Mouse (Mus musculus) CH12.LX (cell line): ENCODE results near the gene 1700056E22Rik. TPM values are rescaled to one million over a fixed set of nuclear protein-coding genes. Genes with fewer than 3 reads are reported as not detected.

Experiments used
- DNase-seq: peaks from one replicate; pipeline ENCODE4 v3.0.0-alpha.2; 2013; ENCODE audit errors: extremely low read depth
- H3K27ac ChIP-seq: 2 replicates; pipeline ENCODE4 v1.5.1; 2012; ENCODE audit warnings: low read depth, mild to moderate bottlenecking, control low read depth, moderate library complexity; ENCODE audit not compliant: insufficient read depth
- H3K27me3 ChIP-seq: replicated peaks from 2 replicates; pipeline ENCODE3; 2012; ENCODE audit warnings: inconsistent platforms
- H3K36me3 ChIP-seq, 2 experiments: replicated peaks in 1 of 2; 2 replicates each; pipeline versions ENCODE3 to v1.6.1; 2012; ENCODE audit warnings: inconsistent platforms in 1 of 2, low read length in 1 of 2, mild to moderate bottlenecking in 1 of 2, mixed read lengths in 1 of 2, moderate library complexity in 1 of 2; ENCODE audit not compliant: control insufficient read depth in 1 of 2, insufficient read depth in 1 of 2
- H3K4me1 ChIP-seq, 2 experiments: 2 replicates each; pipeline ENCODE4 v1.6.1; 2012; ENCODE audit warnings: inconsistent platforms in 1 of 2, moderate library complexity in 1 of 2; ENCODE audit not compliant: insufficient read depth in 2 of 2, control insufficient read depth in 1 of 2
- H3K4me2 ChIP-seq: 2 replicates; pipeline ENCODE4 v1.6.1; 2012; ENCODE audit warnings: low read depth, mild to moderate bottlenecking, control low read depth; ENCODE audit not compliant: poor library complexity, insufficient read depth, severe bottlenecking
- H3K4me3 ChIP-seq, 3 experiments: fragments of 150-350 bp in 1 of 3; sonication (generic) in 1 of 3; replicated peaks in 1 of 3; 2 replicates each; pipeline versions ENCODE3 to v1.5.1; 2011 to 2012; ENCODE audit warnings: low read depth in 2 of 3, low read length in 2 of 3, mild to moderate bottlenecking in 2 of 3, moderate library complexity in 2 of 3, control low read depth in 1 of 3, improper control_type of control experiment in 1 of 3, inconsistent platforms in 1 of 3, mixed read lengths in 1 of 3; ENCODE audit not compliant: poor library complexity in 1 of 3
- H3K79me2 ChIP-seq: replicated peaks from 2 replicates; pipeline ENCODE4 v1.6.1; 2012; ENCODE audit warnings: mild to moderate bottlenecking, moderate library complexity; ENCODE audit not compliant: control insufficient read depth, poor library complexity, insufficient read depth, severe bottlenecking; ENCODE audit errors: extremely low read depth
- H3K9ac ChIP-seq: 2 replicates; pipeline ENCODE4 v1.6.1; 2012; ENCODE audit warnings: low read depth, mild to moderate bottlenecking, control low read depth, moderate library complexity; ENCODE audit not compliant: insufficient read depth
- H3K9me3 ChIP-seq: replicated peaks from 2 replicates; pipeline ENCODE3; 2012; ENCODE audit warnings: low read length, inconsistent platforms, mixed read lengths
- BHLHE40 ChIP-seq: IDR thresholded peaks from 2 replicates; pipeline ENCODE4 v1.6.1; 2011; ENCODE audit warnings: mild to moderate bottlenecking, low read depth, low read length, improper control_type of control experiment
- CHD1 ChIP-seq: IDR thresholded peaks from 2 replicates; pipeline ENCODE4 v1.6.1; 2012; ENCODE audit warnings: low read depth, low read length, improper control_type of control experiment, inconsistent platforms
- CTCF ChIP-seq, 2 experiments: IDR thresholded peaks in 1 of 2; conservative IDR thresholded peaks in 1 of 2; 2 replicates each; pipeline ENCODE4 v1.5.1; 2011 to 2012; ENCODE audit warnings: low read depth in 2 of 2, low read length in 2 of 2, improper control_type of control experiment in 1 of 2, inconsistent platforms in 1 of 2, mild to moderate bottlenecking in 1 of 2, moderate library complexity in 1 of 2
- E2F4 ChIP-seq: IDR thresholded peaks from 2 replicates; pipeline ENCODE4 v1.6.1; 2011; ENCODE audit warnings: low read depth, low read length, improper control_type of control experiment; ENCODE audit not compliant: insufficient replicate concordance
- ELF1 ChIP-seq: IDR thresholded peaks from 2 replicates; pipeline ENCODE4 v1.6.1; 2014; ENCODE audit warnings: low read depth, mild to moderate bottlenecking, inconsistent platforms, low read length, improper control_type of control experiment
- EP300 ChIP-seq: IDR thresholded peaks from 2 replicates; pipeline ENCODE4 v1.6.1; 2011; ENCODE audit warnings: low read length, improper control_type of control experiment
- ETS1 ChIP-seq: conservative IDR thresholded peaks from 2 replicates; pipeline ENCODE4 v1.6.1; 2012; ENCODE audit warnings: low read depth, mild to moderate bottlenecking, inconsistent platforms, low read length, improper control_type of control experiment, moderate library complexity
- GABPA ChIP-seq: IDR thresholded peaks from 2 replicates; pipeline ENCODE4 v1.6.1; 2012; ENCODE audit warnings: low read depth, low read length, improper control_type of control experiment, inconsistent platforms; ENCODE audit not compliant: insufficient replicate concordance
- JUN ChIP-seq: IDR thresholded peaks from 2 replicates; pipeline ENCODE4 v1.6.1; 2011; ENCODE audit warnings: low read depth, mild to moderate bottlenecking, low read length, improper control_type of control experiment, moderate library complexity; ENCODE audit not compliant: insufficient read depth
- JUND ChIP-seq: conservative IDR thresholded peaks from 2 replicates; pipeline ENCODE4 v1.6.1; 2011; ENCODE audit warnings: low read depth, low read length, improper control_type of control experiment
- KAT2A ChIP-seq: IDR thresholded peaks from 2 replicates; pipeline ENCODE4 v1.6.1; 2012; ENCODE audit warnings: low read length, improper control_type of control experiment, inconsistent platforms; ENCODE audit not compliant: insufficient replicate concordance
- MAFK ChIP-seq: IDR thresholded peaks from 2 replicates; pipeline ENCODE4 v1.6.1; 2011; ENCODE audit warnings: low read length, improper control_type of control experiment; ENCODE audit not compliant: insufficient replicate concordance
- MYC ChIP-seq: IDR thresholded peaks from 2 replicates; pipeline ENCODE4 v1.6.1; 2011; ENCODE audit warnings: low read depth, mild to moderate bottlenecking, improper control_type of control experiment, low read length
- NELFE ChIP-seq: IDR thresholded peaks from 2 replicates; pipeline ENCODE4 v1.6.1; 2011; ENCODE audit warnings: low read depth, low read length, improper control_type of control experiment
- PAX5 ChIP-seq: IDR thresholded peaks from 2 replicates; pipeline ENCODE4 v1.6.1; 2012; ENCODE audit warnings: low read length, inconsistent platforms, mixed read lengths
- POLR2A ChIP-seq: IDR thresholded peaks from 2 replicates; pipeline ENCODE4 v1.6.1; 2011; ENCODE audit warnings: low read depth, mild to moderate bottlenecking, improper control_type of control experiment, low read length
- POLR2AphosphoS2 ChIP-seq: IDR thresholded peaks from 2 replicates; pipeline ENCODE4 v1.6.1; 2011; ENCODE audit warnings: low read depth, low read length, improper control_type of control experiment
- RAD21 ChIP-seq: IDR thresholded peaks from 2 replicates; pipeline ENCODE4 v1.6.1; 2011; ENCODE audit warnings: low read depth, mild to moderate bottlenecking, low read length, improper control_type of control experiment, moderate library complexity
- SMC3 ChIP-seq: IDR thresholded peaks from 2 replicates; pipeline ENCODE4 v1.6.1; 2011; ENCODE audit warnings: low read depth, low read length, improper control_type of control experiment
- TBP ChIP-seq: conservative IDR thresholded peaks from 2 replicates; pipeline ENCODE4 v1.6.1; 2011; ENCODE audit warnings: low read depth, low read length, improper control_type of control experiment
- TCF12 ChIP-seq: IDR thresholded peaks from 2 replicates; pipeline ENCODE4 v1.6.1; 2014; ENCODE audit warnings: low read depth, mild to moderate bottlenecking, inconsistent platforms, low read length, improper control_type of control experiment
- UBTF ChIP-seq: IDR thresholded peaks from 2 replicates; pipeline ENCODE4 v1.6.1; 2012; ENCODE audit warnings: low read depth, mild to moderate bottlenecking, inconsistent platforms, low read length, improper control_type of control experiment, moderate library complexity
- USF2 ChIP-seq: conservative IDR thresholded peaks from 2 replicates; pipeline ENCODE4 v1.6.1; 2011; ENCODE audit warnings: low read depth, low read length, improper control_type of control experiment
- ZC3H11A ChIP-seq: IDR thresholded peaks from 2 replicates; pipeline ENCODE4 v1.6.1; 2012; ENCODE audit warnings: low read depth, mild to moderate bottlenecking, inconsistent platforms, low read length, improper control_type of control experiment
- ZKSCAN1 ChIP-seq: IDR thresholded peaks from 2 replicates; pipeline ENCODE4 v1.6.1; 2012; ENCODE audit warnings: low read depth, inconsistent platforms, low read length, improper control_type of control experiment, borderline replicate concordance
- ZNF384 ChIP-seq: IDR thresholded peaks from 2 replicates; pipeline ENCODE4 v1.6.1; 2012; ENCODE audit warnings: low read depth, low read length, improper control_type of control experiment, inconsistent platforms
- dilution Hi-C: fragments of 300-500 bp; cut with MboI; formaldehyde crosslinking; loops from 2 replicates; pipeline ENCODE4 v1.14.3; 2020; ENCODE audit warnings: low sequenced_read_pairs; ENCODE audit not compliant: extremely low pct_unique_long_range_greater_than_20kb, extremely low pct_ligation_motif_present
- in situ Hi-C: fragments of 300-500 bp; cut with MboI; formaldehyde crosslinking; loops from 3 replicates; pipeline ENCODE4 v1.14.3; 2019; ENCODE audit warnings: low sequenced_read_pairs, low pct_ligation_motif_present, low pct_unique_long_range_greater_than_20kb, mixed read lengths
- polyA plus RNA-seq: library from polyadenylated mRNA; unstranded; fragments of >175 nt; gene quantifications from 2 replicates; pipeline ENCODE4 v1.2.1, GENCODE M21; 2012; ENCODE audit warnings: low read depth; ENCODE audit not compliant: insufficient read length
- total RNA-seq, 2 experiments: library from RNA; depleted of rRNA; stranded (reverse); fragments of 300-350 nt in 1 of 2; fragments of >200 nt in 1 of 2; gene quantifications; 2 replicates each; pipeline ENCODE4 v1.2.3; 2012 to 2014

Gene 1700056E22Rik
- total and polyA plus RNA-seq, 3 experiments, result 0.25 to 1.0 (median 0.26) TPM

DNA sequence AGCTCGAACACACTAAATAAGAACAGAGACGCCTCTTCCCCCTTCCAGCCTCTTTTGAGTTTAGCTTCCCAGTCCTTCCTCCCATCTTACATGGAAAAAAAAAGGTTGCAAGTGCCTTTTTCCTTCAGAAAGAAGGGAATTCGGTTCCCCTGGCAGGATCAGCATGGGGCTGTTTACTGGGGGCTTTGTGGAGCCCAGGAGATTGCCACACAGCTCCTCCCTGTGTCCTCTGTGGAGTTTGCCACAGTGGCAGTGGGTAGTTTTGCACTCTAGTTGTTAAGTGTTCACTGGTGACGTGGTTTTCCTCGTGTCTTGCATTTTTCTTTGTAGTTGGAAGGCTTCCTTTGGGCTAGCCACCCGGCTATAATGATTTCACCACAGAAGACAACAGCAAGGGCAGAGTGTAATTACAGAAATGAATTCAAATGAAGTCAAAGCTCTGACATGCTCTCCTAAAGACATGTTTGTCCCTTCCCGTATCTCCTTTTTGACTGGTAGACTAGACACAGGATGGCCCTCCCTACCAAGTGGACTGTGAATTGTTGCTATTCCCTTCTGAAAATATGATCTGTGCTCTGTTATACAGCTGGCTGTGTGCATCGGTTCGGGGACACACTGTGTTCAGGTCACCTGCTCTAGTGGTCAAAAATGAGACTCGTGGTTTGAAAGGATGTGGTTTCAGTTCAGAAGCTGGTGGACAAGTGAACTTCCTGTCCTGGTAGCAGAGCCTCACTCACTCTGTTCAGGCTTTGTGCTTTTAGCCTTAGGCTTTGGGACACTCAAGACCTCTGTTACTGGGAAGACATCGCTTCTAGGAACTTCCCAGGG, 32.6 kb upstream of the 1700056E22Rik start (continued):
- TF ChIP-seq ZC3H11A (no peak), JUN (no peak; the same call in 1 of the 2 replicates), GABPA (no peak), CHD1 (no peak), RAD21 (no peak), ZKSCAN1 (no peak), UBTF (no peak), JUND (no peak), MYC (0 out of 2 replicates have a peak, but pooled peaks have one; percentile 53), EP300 (peak; percentile 84), POLR2A (no peak), TCF12 (peak; percentile 89), POLR2AphosphoS2 (no peak)

DNA sequence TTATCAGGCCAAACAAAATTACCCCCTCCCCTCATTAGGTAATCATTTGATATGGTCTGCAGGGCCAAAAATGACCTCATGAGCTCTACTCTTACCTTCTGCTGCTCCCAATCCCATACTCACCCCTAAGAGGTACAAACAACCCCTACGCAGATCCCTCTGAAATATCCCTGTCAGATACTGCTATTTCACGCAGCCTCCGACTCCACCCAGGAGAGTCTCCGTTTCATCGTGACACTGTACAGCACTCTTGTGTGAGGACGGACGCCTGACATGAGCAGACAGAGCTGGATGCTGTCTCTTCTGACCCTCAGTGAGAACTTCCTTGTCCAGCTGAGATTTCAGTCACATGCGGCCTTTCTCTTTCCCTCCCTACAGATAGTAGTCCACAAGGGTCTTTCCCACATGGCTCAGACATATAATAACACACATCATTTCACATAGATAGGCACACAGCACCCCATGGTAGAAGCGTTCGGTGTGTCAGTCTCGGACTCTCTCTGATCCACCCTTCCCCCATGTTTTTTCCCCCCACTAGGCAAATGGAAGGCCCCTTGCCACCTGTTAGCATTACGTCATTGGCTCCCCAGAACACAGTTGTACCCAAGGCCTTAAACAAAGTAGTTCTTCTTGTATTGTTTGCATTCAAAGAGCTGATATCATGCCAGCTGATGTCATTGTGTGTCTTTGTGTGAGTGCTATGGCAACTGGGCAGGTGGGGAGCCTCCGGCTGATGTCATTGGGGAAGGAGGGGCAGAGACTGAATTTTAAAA, 31.7 kb upstream of the 1700056E22Rik start:
- Histone ChIP-seq H3K4me3 (no peak overlapping the region), H3K36me3 (peaks cover 3 to 58% of the 10 kb centered on the region in 2 experiments), H3K79me2 (no peaks in the 10 kb centered on the region), H3K4me1 (peaks cover 12 to 68% of the 10 kb centered on the region in 2 experiments), H3K4me2 (no peak overlapping the region), H3K27ac (no peak overlapping the region), H3K9ac (no peak overlapping the region), H3K9me3 (no peaks in the 10 kb centered on the region), H3K27me3 (no peaks in the 10 kb centered on the region)
- in situ Hi-C loops (no loop called here), dilution Hi-C loops (no loop called here)
- peak; percentile 60 for DNase-seq
- TF ChIP-seq JUND (0 out of 2 replicates have a peak, but pooled peaks have one; percentile 16), CHD1 (no peak), GABPA (no peak), NELFE (no peak), PAX5 (no peak), ELF1 (no peak), USF2 (no peak), POLR2A (no peak), MYC (no peak), BHLHE40 (peak; percentile 48), E2F4 (no peak), SMC3 (no peak), ETS1 (peak; percentile 94), MAFK (no peak), TBP (no peak), TCF12 (peak; percentile 78; the same call in 1 of the 2 replicates), CTCF (conservative IDR thresholded peaks at IDR 0.05 in 1 of 2, IDR thresholded peaks at IDR 0.05 in 1 of 2; ENCODE audit: low read depth in 2 of 2, low read length in 2 of 2) (no peak), RAD21 (no peak), ZNF384 (no peak), UBTF (no peak), KAT2A (no peak), EP300 (peak; percentile 37; the same call in 1 of the 2 replicates)
